Comparison of ENCODE assay signal across 17 mouse cellular contexts in genomic region chr6:31006111-31006600, GRCm38 (mm10). TPM values are rescaled to one million over a fixed set of nuclear protein-coding genes. Genes with fewer than 3 reads are reported as not detected.
"Had no signal": no experiment of that assay in that cellular context is flagged by ENCODE, and none has a peak within 500 bp of the region (broad histone marks: within the 10 kb centered on the region; RNA-seq: fewer than 3 reads in every experiment).

No protein-coding gene starts in this region.

- H3K27me3 ChIP-seq: liver, embryonic 13.5 days; neural tube, embryonic 15.5 days had no signal

- H3K27ac ChIP-seq: liver, embryonic 13.5 days; macrophage; neural tube, embryonic 15.5 days had no signal

- ATAC-seq: liver, postnatal 0 days had no signal

- DNase-seq: kidney, adult 11 months; kidney, postnatal 14 days; left cerebral cortex, postnatal 4 days; liver; liver, embryonic 13.5 days; liver, postnatal 0 days; lung, postnatal 14 days; midbrain, embryonic 14.5 days; right cerebral cortex, adult 18-20 months; right cerebral cortex, postnatal 25 days; thymus, postnatal 36 days had no signal

- H3K9ac ChIP-seq: liver, embryonic 13.5 days; liver, postnatal 0 days; neural tube, embryonic 15.5 days had no signal

- H3K4me2 ChIP-seq: liver, embryonic 13.5 days; neural tube, embryonic 15.5 days had no signal

- H3K9me3 ChIP-seq: liver, embryonic 13.5 days; neural tube, embryonic 15.5 days had no signal

- H3K4me1 ChIP-seq: liver, embryonic 13.5 days; megakaryocyte, embryonic 14.5 days had no signal

- H3K36me3 ChIP-seq: liver, embryonic 13.5 days; neural tube, embryonic 15.5 days had no signal

- H3K4me3 ChIP-seq: liver, embryonic 13.5 days; megakaryocyte, embryonic 14.5 days; myocyte; neural tube, embryonic 15.5 days had no signal

RNA-seq across cellular contexts. Expression of gene Klf14, which starts 47.3 kb away (rescaled TPM):
- polyA plus RNA-seq: large intestine, adult 2 months; macrophage; myocyte; small intestine, adult 2 months had no signal
